Mouse (Mus musculus) cerebellum, adult 2 months (tissue): ENCODE results near the gene Foxn2.

Experiments
- CTCF ChIP-seq: fragments of 200-500 bp; IDR thresholded peaks from 2 replicates; pipeline ENCODE4 v1.5.1; 2011; ENCODE audit warnings: low read depth, mild to moderate bottlenecking, control low read depth, low read length, moderate library complexity, borderline replicate concordance; ENCODE audit not compliant: insufficient read depth
- POLR2A ChIP-seq: fragments of 200-500 bp; IDR thresholded peaks from 2 replicates; pipeline ENCODE4 v1.6.1; 2011; ENCODE audit warnings: low read length, control low read depth, borderline replicate concordance; ENCODE audit not compliant: insufficient read depth

DNA sequence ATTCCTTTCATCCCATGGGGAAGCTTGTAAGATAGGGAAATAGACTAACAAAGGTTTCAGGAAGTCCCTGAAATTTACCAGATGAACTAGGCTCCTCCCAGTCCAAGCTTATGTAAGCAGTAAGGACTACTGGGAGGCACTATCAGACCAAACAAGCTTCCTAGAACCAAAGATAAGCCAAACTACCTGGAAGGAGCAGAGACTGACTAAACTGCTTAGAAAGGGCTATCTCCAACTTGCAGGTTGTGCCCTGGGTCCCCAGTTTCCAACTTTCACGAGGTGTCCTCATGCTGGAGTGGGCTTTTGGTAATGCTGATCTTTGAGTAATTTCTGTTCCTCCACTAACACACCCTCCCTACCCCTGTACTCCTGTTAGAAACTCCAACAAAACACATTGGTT, 3.1 kb upstream of the Foxn2 start:
- TF ChIP-seq POLR2A (no peak), CTCF (no peak)
